Mouse (Mus musculus) cerebellum, adult 9-11 months (tissue): Measurements from ENCODE around the gene Klf7.
"Not testable (repeated sequence)": the region's sequence is repeated elsewhere in the genome, so short reads cannot be mapped to it uniquely, and the experiment has no call there.

Source experiments
- DNase-seq: peaks from one replicate; pipeline ENCODE4 v3.0.0; 2022

Gene Klf7

GRCm38 (mm10) chr1:64121559-64122465, at the start of gene Klf7:
Gene Klf7 (minus strand): TSS chr1:64122282.
- DNase-seq: peak; percentile 100

GRCm38 (mm10) chr1:64164526-64165062, 42.5 kb upstream of the Klf7 start:
- DNase-seq: peak; percentile 92

- DNase-seq: no peak
These were observed 36.7 kb upstream of the Klf7 start for GRCm38 (mm10) chr1:64158766-64159165.

GRCm38 (mm10) chr1:64149185-64149584, 27.1 kb upstream of the Klf7 start:
- DNase-seq: no peak

GRCm38 (mm10) chr1:64142691-64143445, 20.8 kb upstream of the Klf7 start:
- no peak for DNase-seq

GRCm38 (mm10) chr1:64134439-64134838, 12.4 kb upstream of the Klf7 start:
- no peak for DNase-seq

GRCm38 (mm10) chr1:64126822-64127221, 4.7 kb upstream of the Klf7 start:
- DNase-seq: no peak

- DNase-seq: no peak
These were observed 366 bp upstream of the Klf7 start for GRCm38 (mm10) chr1:64122466-64122830.

GRCm38 (mm10) chr1:64120811-64121515, 1.1 kb downstream of the Klf7 start:
- peak; percentile 87 for DNase-seq

GRCm38 (mm10) chr1:64120421-64120810, 1.7 kb downstream of the Klf7 start:
- DNase-seq: peak; percentile 77

GRCm38 (mm10) chr1:64119851-64120250, 2.2 kb downstream of the Klf7 start:
- DNase-seq: peak; percentile 73

GRCm38 (mm10) chr1:64119358-64119794, 2.7 kb downstream of the Klf7 start:
- DNase-seq: peak; percentile 73

- no peak for DNase-seq
These were observed 3.6 kb downstream of the Klf7 start for GRCm38 (mm10) chr1:64118285-64119170.

- no peak for DNase-seq
These were observed 4.4 kb downstream of the Klf7 start for GRCm38 (mm10) chr1:64117478-64118284.

GRCm38 (mm10) chr1:64116746-64117455, 5.2 kb downstream of the Klf7 start:
- DNase-seq: peak; percentile 51

- DNase-seq: no peak
These were observed 7.5 kb downstream of the Klf7 start for GRCm38 (mm10) chr1:64114579-64114978.

GRCm38 (mm10) chr1:64108653-64109052, 13.4 kb downstream of the Klf7 start:
- DNase-seq: not testable (repeated sequence)

- DNase-seq: no peak
These were observed 14.6 kb downstream of the Klf7 start for GRCm38 (mm10) chr1:64107526-64107925.

GRCm38 (mm10) chr1:64106127-64106526, 16.0 kb downstream of the Klf7 start:
- DNase-seq: no peak

- no peak for DNase-seq
These were observed 16.9 kb downstream of the Klf7 start for GRCm38 (mm10) chr1:64105181-64105646.
